Mouse (Mus musculus) gastrocnemius, adult 2 months (tissue): Measurements from ENCODE around the gene Nacad. TPM values are rescaled to one million over a fixed set of nuclear protein-coding genes. Genes with fewer than 3 reads are reported as not detected.
"Not testable (repeated sequence)": the region's sequence is repeated elsewhere in the genome, so short reads cannot be mapped to it uniquely, and the experiment has no call there.

Experiments
- DNase-seq: peaks from one replicate; pipeline ENCODE4 v3.0.0; 2022
- H3K27ac ChIP-seq: fragments of 200-600 bp; 2 replicates; pipeline ENCODE4 v1.8.1; 2022; ENCODE audit warnings: mild to moderate bottlenecking
- H3K4me3 ChIP-seq: fragments of 200-600 bp; 2 replicates; pipeline ENCODE4 v1.8.1; 2022; ENCODE audit warnings: mild to moderate bottlenecking, moderate library complexity
- CTCF ChIP-seq: fragments of 200-600 bp; IDR thresholded peaks from 2 replicates; pipeline ENCODE4 v1.8.1; 2022; ENCODE audit warnings: antibody characterized with exemption, mild to moderate bottlenecking, moderate library complexity
- intact Hi-C: fragments of 180-260 bp; cut with DNase I; formaldehyde crosslinking; loops from one replicate; pipeline ENCODE4 v1.15.1; 2025
- long read RNA-seq, 2 experiments: library from polyadenylated mRNA; stranded (forward); transcript quantifications; one replicate each; pipeline ENCODE4 v2.0.0; 2021
- total RNA-seq, 2 experiments: library from RNA; stranded (reverse); gene quantifications; 2 replicates each; pipeline ENCODE4 v1.2.3; 2021

Gene Nacad
- under 1 TPM; 0.28 to 0.38 TPM for total RNA-seq
- long read RNA-seq, experiment 1, partial matches to known transcripts: 1 of 1 reads
- long read RNA-seq, experiment 1, other reads (novel, unspliced or antisense): 0 of 1 reads
- long read RNA-seq, experiment 2, partial matches to known transcripts: 0 of 1 reads
- long read RNA-seq, experiment 2, other reads (novel, unspliced or antisense): 0 of 1 reads

- intact Hi-C loops: no loop called here
- TF ChIP-seq CTCF: no peak
- peak within 1 kb of the TSS; percentile 46; the same call in 1 of the 2 replicates for H3K27ac ChIP-seq
- H3K4me3 ChIP-seq: peak within 1 kb of the TSS; percentile 66
- peak; percentile 41 for DNase-seq
Observed at GRCm38 (mm10) chr11:6605491-6606399, at the start of gene Nacad. Nacad (minus strand) TSS chr11:6606053.

GRCm38 (mm10) chr11:6654903-6655302 is 49.0 kb upstream of the Nacad start:
- Histone ChIP-seq H3K4me3 (no peak overlapping the region), H3K27ac (no peak overlapping the region)
- intact Hi-C loops: loop anchor here (1.0 to 5.0 kb wide), 3 partner anchors 114 to 507 kb away; no protein-coding TSS in a partner anchor
- DNase-seq: peak; percentile 75
- peak; percentile 76 for TF ChIP-seq CTCF

GRCm38 (mm10) chr11:6652978-6653377 is 47.1 kb upstream of the Nacad start:
- H3K27ac ChIP-seq, DNase-seq, intact Hi-C loops, H3K4me3 ChIP-seq: not testable (repeated sequence)
- TF ChIP-seq CTCF: peak; percentile 21; the same call in 1 of the 2 replicates

- H3K27ac ChIP-seq: no peak overlapping the region
- intact Hi-C loops: no loop called here
- DNase-seq: no peak
- TF ChIP-seq CTCF: no peak
- H3K4me3 ChIP-seq: no peak overlapping the region
Observed at GRCm38 (mm10) chr11:6650519-6650918, 44.7 kb upstream of the Nacad start.

GRCm38 (mm10) chr11:6647831-6648724 is 42.2 kb upstream of the Nacad start:
- TF ChIP-seq CTCF: peak; percentile 20; the same call in 1 of the 2 replicates
- Histone ChIP-seq H3K4me3 (no peak overlapping the region), H3K27ac (no peak overlapping the region)
- intact Hi-C loops: no loop called here
- DNase-seq: no peak

GRCm38 (mm10) chr11:6644566-6644965 is 38.7 kb upstream of the Nacad start:
- H3K4me3 ChIP-seq: no peak overlapping the region
- DNase-seq: no peak
- no peak for TF ChIP-seq CTCF
- intact Hi-C loops: no loop called here
- no peak overlapping the region for H3K27ac ChIP-seq

GRCm38 (mm10) chr11:6639072-6639471 is 33.2 kb upstream of the Nacad start:
- DNase-seq: no peak
- no peak for TF ChIP-seq CTCF
- intact Hi-C loops: no loop called here
- Histone ChIP-seq H3K27ac (no peak overlapping the region), H3K4me3 (no peak overlapping the region)

- intact Hi-C loops: no loop called here
- DNase-seq: no peak
- no peak within 1 kb of the TSS for H3K27ac ChIP-seq
- no peak within 1 kb of the TSS for H3K4me3 ChIP-seq
- TF ChIP-seq CTCF: no peak
Observed at GRCm38 (mm10) chr11:6638537-6638936, 32.7 kb upstream of the Nacad start, which contains the start of gene Wap. Wap (minus strand) TSS chr11:6638637.

GRCm38 (mm10) chr11:6636150-6636549 is 30.3 kb upstream of the Nacad start:
- DNase-seq: no peak
- intact Hi-C loops: no loop called here
- no peak for TF ChIP-seq CTCF
- Histone ChIP-seq H3K4me3 (no peak overlapping the region), H3K27ac (no peak overlapping the region)

- no peak for DNase-seq
- Histone ChIP-seq H3K4me3 (no peak overlapping the region), H3K27ac (no peak overlapping the region)
- TF ChIP-seq CTCF: peak; percentile 67
- intact Hi-C loops: loop anchor here (2.0 to 5.0 kb wide), 3 partner anchors 82 to 262 kb away; partner anchors contain the start of gene Ccm2
Observed at GRCm38 (mm10) chr11:6629655-6630054, 23.8 kb upstream of the Nacad start.

GRCm38 (mm10) chr11:6628568-6628967 is 22.7 kb upstream of the Nacad start:
- peak; percentile 59 for DNase-seq
- no peak overlapping the region for H3K27ac ChIP-seq
- peak; percentile 69 for TF ChIP-seq CTCF
- intact Hi-C loops: loop anchor here (2.0 to 5.0 kb wide), 3 partner anchors 81 to 261 kb away; partner anchors contain the start of gene Ccm2
- no peak overlapping the region for H3K4me3 ChIP-seq

- no peak for DNase-seq
- intact Hi-C loops: loop anchor here (2.0 to 5.0 kb wide), 3 partner anchors 80 to 260 kb away; partner anchors contain the start of gene Ccm2
- TF ChIP-seq CTCF: no peak
- Histone ChIP-seq H3K27ac (no peak overlapping the region), H3K4me3 (no peak overlapping the region)
Observed at GRCm38 (mm10) chr11:6627731-6628130, 21.9 kb upstream of the Nacad start.
